8 mouse cellular contexts compared by ENCODE assay signal in the genomic region with DNA sequence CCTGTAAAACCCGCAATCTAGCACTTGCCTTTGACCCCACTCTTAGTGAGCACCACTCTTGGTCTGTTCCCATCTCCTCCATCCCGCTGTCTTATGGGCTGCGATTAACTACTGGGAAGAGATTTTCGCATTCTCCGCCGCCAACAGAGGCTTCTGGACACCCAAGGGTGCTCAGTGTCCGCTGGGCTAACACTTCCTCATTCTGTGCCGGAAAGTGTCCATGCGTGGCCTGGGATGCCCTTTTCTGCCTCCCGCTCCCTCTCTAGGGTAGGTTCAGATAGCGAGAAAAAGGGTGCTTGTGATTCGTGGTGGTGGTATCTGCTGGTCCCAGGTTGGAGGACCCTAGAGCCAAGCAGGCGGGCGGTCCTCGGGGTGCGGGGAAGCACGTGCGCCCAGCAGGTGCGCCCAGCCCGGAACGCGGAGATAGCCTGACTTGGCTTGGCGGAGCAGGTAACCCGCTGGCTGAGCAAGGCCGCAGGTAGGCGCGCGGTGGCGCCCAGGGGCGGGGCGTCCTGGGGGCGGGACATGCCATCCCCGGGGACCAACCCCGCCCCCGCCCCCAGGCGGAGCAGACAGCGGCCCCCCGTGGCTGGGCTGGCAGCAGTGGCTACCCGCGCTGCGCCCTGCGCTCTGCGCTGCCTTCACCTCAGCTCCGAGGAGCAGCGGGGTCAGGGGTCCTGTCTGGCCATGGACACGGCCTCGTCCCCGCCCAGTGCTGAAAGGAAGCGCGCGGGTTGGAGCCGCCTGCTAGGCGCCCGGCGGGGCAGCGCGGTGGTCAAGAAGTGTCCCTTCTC. TPM values are rescaled to one million over a fixed set of nuclear protein-coding genes. Genes with fewer than 3 reads are reported as not detected.
A peak's percentile ranks its signal among the peaks of the same experiment; 100 is the strongest.
DNase-seq lines count a peak whose midpoint lies in the region; ATAC-seq and TF ChIP-seq lines count a peak whose summit lies in the region.

No protein-coding gene starts in this region.

- no peaks in the 10 kb centered on the region for H3K27me3 ChIP-seq in ES-Bruce4 (ENCODE audit: control insufficient read depth, insufficient read depth, low read length, poor library complexity, severe bottlenecking)

- H3K4me3 ChIP-seq in ES-Bruce4 (ENCODE audit: low read depth, low read length): peak overlapping the region; percentile 55

- no peaks in the 10 kb centered on the region for H3K9me3 ChIP-seq in ES-Bruce4 (replicated peaks; ENCODE audit: control insufficient read depth, insufficient read depth, low read length, poor library complexity, severe bottlenecking)

- no peaks in the 10 kb centered on the region for H3K4me1 ChIP-seq in ES-Bruce4 (ENCODE audit: control insufficient read depth, insufficient read depth, low read length)

- no peak for TF ChIP-seq EP300 in ES-Bruce4 (IDR thresholded peaks at IDR 0.05; ENCODE audit: insufficient read depth, low read depth, low read length)

- intact Hi-C loops in heart, postnatal 14 days (cut with DNase I): no loop called here

- TF ChIP-seq POLR2A in ES-Bruce4 (IDR thresholded peaks at IDR 0.05; ENCODE audit: insufficient read depth, low read length): no peak

- H3K27ac ChIP-seq in ES-Bruce4 (ENCODE audit: insufficient read depth, low read length): no peak overlapping the region

- peak; percentile 27; the same call in 1 of the 2 replicates for ATAC-seq in megakaryocyte progenitor cell, adult 5-6 weeks (replicated peaks; ENCODE audit: poor library complexity)
- no peak for ATAC-seq in erythroblast, adult 5-6 weeks (replicated peaks; ENCODE audit: low FRiP score, poor library complexity, severe bottlenecking)
- no peak for ATAC-seq in activated CD4-positive, CD25-positive, alpha-beta regulatory T cell, adult 4 months

- H3K36me3 ChIP-seq in ES-Bruce4 (ENCODE audit: control insufficient read depth, insufficient read depth, low read length, poor library complexity, severe bottlenecking): no peaks in the 10 kb centered on the region

- TF ChIP-seq CTCF in ES-Bruce4 (IDR thresholded peaks at IDR 0.05; ENCODE audit: low read depth, low read length): peak; percentile 9

- H3K9ac ChIP-seq in ES-Bruce4 (ENCODE audit: low read depth, poor library complexity, severe bottlenecking): peak overlapping the region; percentile 29; the same call in 1 of the 2 replicates

- DNase-seq in embryo, embryonic 10 days (ENCODE audit: low spot score): peak; percentile 69
- peak; percentile 73 to 74 for DNase-seq in heart, postnatal 14 days
- peak; percentile 74 to 83 for DNase-seq in kidney, postnatal 4 days
- DNase-seq in thymus, postnatal 14 days: peak; percentile 75

RNA-seq across cellular contexts. Expression of a gene that starts 0.7 kb away (rescaled TPM):
- not detected in 2 replicates for polyA plus RNA-seq in ES-Bruce4 (2011; ENCODE audit: insufficient read depth, insufficient read length, low read depth, missing spikeins)
- total RNA-seq in heart, postnatal 14 days (2021): 10 to 100 TPM; 32.1 to 32.5 TPM
- not detected in 2 replicates for total RNA-seq in megakaryocyte progenitor cell, adult 5-6 weeks (2015)
- total RNA-seq in megakaryocyte progenitor cell, adult 5-6 weeks (2017): not detected in 2 replicates
- total RNA-seq in erythroblast, adult 5-6 weeks (2015; ENCODE audit: low replicate concordance): not detected in 2 replicates
- not detected in 2 replicates for total RNA-seq in erythroblast, adult 5-6 weeks (2017; ENCODE audit: low replicate concordance)
- polyA plus RNA-seq in activated CD4-positive, CD25-positive, alpha-beta regulatory T cell, adult 4 months (2017; shearing (Covaris generic)): not detected

RNA-seq across cellular contexts. Expression of a gene that starts 12.4 kb away (rescaled TPM):
- not detected in 2 replicates for polyA plus RNA-seq in ES-Bruce4 (2011; ENCODE audit: insufficient read depth, insufficient read length, low read depth, missing spikeins)
- under 1 TPM; 0.12 TPM for total RNA-seq in heart, postnatal 14 days (2021)
- not detected in 2 replicates for total RNA-seq in megakaryocyte progenitor cell, adult 5-6 weeks (2015)
- total RNA-seq in megakaryocyte progenitor cell, adult 5-6 weeks (2017): not detected in 2 replicates
- total RNA-seq in erythroblast, adult 5-6 weeks (2015; ENCODE audit: low replicate concordance): not detected in 2 replicates
- not detected in 2 replicates for total RNA-seq in erythroblast, adult 5-6 weeks (2017; ENCODE audit: low replicate concordance)
- not detected for polyA plus RNA-seq in activated CD4-positive, CD25-positive, alpha-beta regulatory T cell, adult 4 months (2017; shearing (Covaris generic))

RNA-seq across cellular contexts. Expression of a gene that starts 37.8 kb away (rescaled TPM):
- polyA plus RNA-seq in ES-Bruce4 (2011; ENCODE audit: insufficient read depth, insufficient read length, low read depth, missing spikeins): 18.2 and 21.0 TPM in 2 replicates
- total RNA-seq in heart, postnatal 14 days (2021): 10 to 100 TPM; 19.0 to 20.7 TPM
- 18.7 and 23.5 TPM in 2 replicates for total RNA-seq in megakaryocyte progenitor cell, adult 5-6 weeks (2015)
- total RNA-seq in megakaryocyte progenitor cell, adult 5-6 weeks (2017): 26.8 and 33.7 TPM in 2 replicates
- 1.3 and 11.1 TPM in 2 replicates for total RNA-seq in erythroblast, adult 5-6 weeks (2015; ENCODE audit: low replicate concordance)
- total RNA-seq in erythroblast, adult 5-6 weeks (2017; ENCODE audit: low replicate concordance): 5.3 and 16.4 TPM in 2 replicates
- polyA plus RNA-seq in activated CD4-positive, CD25-positive, alpha-beta regulatory T cell, adult 4 months (2017; shearing (Covaris generic)): 10 to 100 TPM; 22.8 to 50.7 TPM

RNA-seq across cellular contexts. Expression of a gene that starts 54.3 kb away (rescaled TPM):
- 392 and 406 TPM in 2 replicates for polyA plus RNA-seq in ES-Bruce4 (2011; ENCODE audit: insufficient read depth, insufficient read length, low read depth, missing spikeins)
- 100 to 1,000 TPM; 505 to 506 TPM for total RNA-seq in heart, postnatal 14 days (2021)
- 118 and 140 TPM in 2 replicates for total RNA-seq in megakaryocyte progenitor cell, adult 5-6 weeks (2015)
- 121 and 181 TPM in 2 replicates for total RNA-seq in megakaryocyte progenitor cell, adult 5-6 weeks (2017)
- total RNA-seq in erythroblast, adult 5-6 weeks (2015; ENCODE audit: low replicate concordance): 59.4 and 65.9 TPM in 2 replicates
- 40.8 and 80.4 TPM in 2 replicates for total RNA-seq in erythroblast, adult 5-6 weeks (2017; ENCODE audit: low replicate concordance)
- 100 to 1,000 TPM; 155 to 235 TPM for polyA plus RNA-seq in activated CD4-positive, CD25-positive, alpha-beta regulatory T cell, adult 4 months (2017; shearing (Covaris generic))

Comparison
In these comparisons a context has a peak if more than half of its experiments do, and no peak if none do; other contexts are left out.
1. RNA of a gene that starts 0.7 kb away (total RNA-seq): 32.1 to 32.5 TPM in heart, postnatal 14 days; not detected in megakaryocyte progenitor cell, adult 5-6 weeks and not detected in erythroblast, adult 5-6 weeks; every median in the first group is over 10 times any median in the second.
2. Peak in every context shown above with its lines, with median percentiles within 50 percentile points of each other: DNase-seq.